Mouse (Mus musculus) CH12.LX (cell line): Measurements from ENCODE around the gene Clec4a3. TPM values are rescaled to one million over a fixed set of nuclear protein-coding genes. Genes with fewer than 3 reads are reported as not detected.

Experiments used
- DNase-seq: peaks from one replicate; pipeline ENCODE4 v3.0.0-alpha.2; 2013; ENCODE audit errors: extremely low read depth
- H3K27ac ChIP-seq: 2 replicates; pipeline ENCODE4 v1.5.1; 2012; ENCODE audit warnings: low read depth, mild to moderate bottlenecking, control low read depth, moderate library complexity; ENCODE audit not compliant: insufficient read depth
- H3K27me3 ChIP-seq: replicated peaks from 2 replicates; pipeline ENCODE3; 2012; ENCODE audit warnings: inconsistent platforms
- H3K36me3 ChIP-seq, 2 experiments: replicated peaks in 1 of 2; 2 replicates each; pipeline versions ENCODE3 to v1.6.1; 2012; ENCODE audit warnings: inconsistent platforms in 1 of 2, low read length in 1 of 2, mild to moderate bottlenecking in 1 of 2, mixed read lengths in 1 of 2, moderate library complexity in 1 of 2; ENCODE audit not compliant: control insufficient read depth in 1 of 2, insufficient read depth in 1 of 2
- H3K4me1 ChIP-seq, 2 experiments: 2 replicates each; pipeline ENCODE4 v1.6.1; 2012; ENCODE audit warnings: inconsistent platforms in 1 of 2, moderate library complexity in 1 of 2; ENCODE audit not compliant: insufficient read depth in 2 of 2, control insufficient read depth in 1 of 2
- H3K4me2 ChIP-seq: 2 replicates; pipeline ENCODE4 v1.6.1; 2012; ENCODE audit warnings: low read depth, mild to moderate bottlenecking, control low read depth; ENCODE audit not compliant: poor library complexity, insufficient read depth, severe bottlenecking
- H3K4me3 ChIP-seq, 3 experiments: fragments of 150-350 bp in 1 of 3; sonication (generic) in 1 of 3; replicated peaks in 1 of 3; 2 replicates each; pipeline versions ENCODE3 to v1.5.1; 2011 to 2012; ENCODE audit warnings: low read depth in 2 of 3, low read length in 2 of 3, mild to moderate bottlenecking in 2 of 3, moderate library complexity in 2 of 3, control low read depth in 1 of 3, improper control_type of control experiment in 1 of 3, inconsistent platforms in 1 of 3, mixed read lengths in 1 of 3; ENCODE audit not compliant: poor library complexity in 1 of 3
- H3K79me2 ChIP-seq: replicated peaks from 2 replicates; pipeline ENCODE4 v1.6.1; 2012; ENCODE audit warnings: mild to moderate bottlenecking, moderate library complexity; ENCODE audit not compliant: control insufficient read depth, poor library complexity, insufficient read depth, severe bottlenecking; ENCODE audit errors: extremely low read depth
- H3K9ac ChIP-seq: 2 replicates; pipeline ENCODE4 v1.6.1; 2012; ENCODE audit warnings: low read depth, mild to moderate bottlenecking, control low read depth, moderate library complexity; ENCODE audit not compliant: insufficient read depth
- H3K9me3 ChIP-seq: replicated peaks from 2 replicates; pipeline ENCODE3; 2012; ENCODE audit warnings: low read length, inconsistent platforms, mixed read lengths
- BHLHE40 ChIP-seq: IDR thresholded peaks from 2 replicates; pipeline ENCODE4 v1.6.1; 2011; ENCODE audit warnings: mild to moderate bottlenecking, low read depth, low read length, improper control_type of control experiment
- CHD1 ChIP-seq: IDR thresholded peaks from 2 replicates; pipeline ENCODE4 v1.6.1; 2012; ENCODE audit warnings: low read depth, low read length, improper control_type of control experiment, inconsistent platforms
- CHD2 ChIP-seq: IDR thresholded peaks from 2 replicates; pipeline ENCODE4 v1.6.1; 2011; ENCODE audit warnings: low read length, improper control_type of control experiment
- E2F4 ChIP-seq: IDR thresholded peaks from 2 replicates; pipeline ENCODE4 v1.6.1; 2011; ENCODE audit warnings: low read depth, low read length, improper control_type of control experiment; ENCODE audit not compliant: insufficient replicate concordance
- ELF1 ChIP-seq: IDR thresholded peaks from 2 replicates; pipeline ENCODE4 v1.6.1; 2014; ENCODE audit warnings: low read depth, mild to moderate bottlenecking, inconsistent platforms, low read length, improper control_type of control experiment
- EP300 ChIP-seq: IDR thresholded peaks from 2 replicates; pipeline ENCODE4 v1.6.1; 2011; ENCODE audit warnings: low read length, improper control_type of control experiment
- ETS1 ChIP-seq: conservative IDR thresholded peaks from 2 replicates; pipeline ENCODE4 v1.6.1; 2012; ENCODE audit warnings: low read depth, mild to moderate bottlenecking, inconsistent platforms, low read length, improper control_type of control experiment, moderate library complexity
- IRF4 ChIP-seq: IDR thresholded peaks from 2 replicates; pipeline ENCODE4 v1.6.1; 2014; ENCODE audit warnings: low read depth, mild to moderate bottlenecking, inconsistent platforms, low read length, improper control_type of control experiment
- JUN ChIP-seq: IDR thresholded peaks from 2 replicates; pipeline ENCODE4 v1.6.1; 2011; ENCODE audit warnings: low read depth, mild to moderate bottlenecking, low read length, improper control_type of control experiment, moderate library complexity; ENCODE audit not compliant: insufficient read depth
- MAFK ChIP-seq: IDR thresholded peaks from 2 replicates; pipeline ENCODE4 v1.6.1; 2011; ENCODE audit warnings: low read length, improper control_type of control experiment; ENCODE audit not compliant: insufficient replicate concordance
- MAX ChIP-seq: IDR thresholded peaks from 2 replicates; pipeline ENCODE4 v1.6.1; 2011; ENCODE audit warnings: low read length, improper control_type of control experiment
- MAZ ChIP-seq: IDR thresholded peaks from 2 replicates; pipeline ENCODE4 v1.6.1; 2012; ENCODE audit warnings: low read depth, mild to moderate bottlenecking, inconsistent platforms, low read length, improper control_type of control experiment, moderate library complexity
- MEF2A ChIP-seq: IDR thresholded peaks from 2 replicates; pipeline ENCODE4 v1.6.1; 2014; ENCODE audit warnings: low read depth, mild to moderate bottlenecking, inconsistent platforms, low read length, improper control_type of control experiment, borderline replicate concordance
- MXI1 ChIP-seq: IDR thresholded peaks from 2 replicates; pipeline ENCODE4 v1.6.1; 2011; ENCODE audit warnings: mild to moderate bottlenecking, low read depth, low read length, improper control_type of control experiment
- NELFE ChIP-seq: IDR thresholded peaks from 2 replicates; pipeline ENCODE4 v1.6.1; 2011; ENCODE audit warnings: low read depth, low read length, improper control_type of control experiment
- TBP ChIP-seq: conservative IDR thresholded peaks from 2 replicates; pipeline ENCODE4 v1.6.1; 2011; ENCODE audit warnings: low read depth, low read length, improper control_type of control experiment
- TCF12 ChIP-seq: IDR thresholded peaks from 2 replicates; pipeline ENCODE4 v1.6.1; 2014; ENCODE audit warnings: low read depth, mild to moderate bottlenecking, inconsistent platforms, low read length, improper control_type of control experiment
- UBTF ChIP-seq: IDR thresholded peaks from 2 replicates; pipeline ENCODE4 v1.6.1; 2012; ENCODE audit warnings: low read depth, mild to moderate bottlenecking, inconsistent platforms, low read length, improper control_type of control experiment, moderate library complexity
- ZNF384 ChIP-seq: IDR thresholded peaks from 2 replicates; pipeline ENCODE4 v1.6.1; 2012; ENCODE audit warnings: low read depth, low read length, improper control_type of control experiment, inconsistent platforms
- dilution Hi-C: fragments of 300-500 bp; cut with MboI; formaldehyde crosslinking; loops from 2 replicates; pipeline ENCODE4 v1.14.3; 2020; ENCODE audit warnings: low sequenced_read_pairs; ENCODE audit not compliant: extremely low pct_unique_long_range_greater_than_20kb, extremely low pct_ligation_motif_present
- in situ Hi-C: fragments of 300-500 bp; cut with MboI; formaldehyde crosslinking; loops from 3 replicates; pipeline ENCODE4 v1.14.3; 2019; ENCODE audit warnings: low sequenced_read_pairs, low pct_ligation_motif_present, low pct_unique_long_range_greater_than_20kb, mixed read lengths
- polyA plus RNA-seq: library from polyadenylated mRNA; unstranded; fragments of >175 nt; gene quantifications from 2 replicates; pipeline ENCODE4 v1.2.1, GENCODE M21; 2012; ENCODE audit warnings: low read depth; ENCODE audit not compliant: insufficient read length
- total RNA-seq, 2 experiments: library from RNA; depleted of rRNA; stranded (reverse); fragments of 300-350 nt in 1 of 2; fragments of >200 nt in 1 of 2; gene quantifications; 2 replicates each; pipeline ENCODE4 v1.2.3; 2012 to 2014

The Clec4a3 gene
- total and polyA plus RNA-seq, 3 experiments: not detected

- TF ChIP-seq ETS1 (peak; percentile 62), TCF12 (0 out of 2 replicates have a peak, but pooled peaks have one; percentile 49), MEF2A (peak; percentile 38; the same call in 1 of the 2 replicates)
Measured at GRCm38 (mm10) chr6:122921451-122921850, 30.9 kb upstream of the Clec4a3 start, which contains the start of gene Clec4a1 (continued).

- peak; percentile 69 for DNase-seq
- Histone ChIP-seq H3K4me1 (peaks cover 5 to 28% of the 10 kb centered on the region in 2 experiments; a peak in 3 of 4 replicates), H3K27me3 (peaks cover 8% of the 10 kb centered on the region), H3K79me2 (no peaks in the 10 kb centered on the region), H3K9ac (no peak overlapping the region), H3K36me3 (no peaks in the 10 kb centered on the region), H3K4me2 (peak overlapping the region; percentile 58), H3K4me3 (no peak overlapping the region), H3K27ac (no peak overlapping the region), H3K9me3 (no peaks in the 10 kb centered on the region)
- dilution Hi-C loops (no loop called here), in situ Hi-C loops (no loop called here)
- peak; percentile 84 for TF ChIP-seq BHLHE40
- TF ChIP-seq CHD2: no peak
- no peak for TF ChIP-seq NELFE
- peak; percentile 59; the same call in 1 of the 2 replicates for TF ChIP-seq MAFK
- peak; percentile 44 for TF ChIP-seq JUN
- 0 out of 2 replicates have a peak, but pooled peaks have one; percentile 27 for TF ChIP-seq MEF2A
- peak; percentile 85 for TF ChIP-seq EP300
- TF ChIP-seq ELF1: peak; percentile 40; the same call in 1 of the 2 replicates
- TF ChIP-seq ETS1: peak; percentile 74
- TF ChIP-seq IRF4: peak; percentile 91
- peak; percentile 93 for TF ChIP-seq ZNF384
Measured at GRCm38 (mm10) chr6:122934845-122935244, 17.5 kb upstream of the Clec4a3 start.

GRCm38 (mm10) chr6:122939618-122940017 is 12.7 kb upstream of the Clec4a3 start:
- no peak for TF ChIP-seq EP300
- TF ChIP-seq BHLHE40: no peak
- no peak for TF ChIP-seq MAZ
- no peak for TF ChIP-seq UBTF
- no peak for TF ChIP-seq TBP
- no peak for TF ChIP-seq MXI1
- TF ChIP-seq ETS1: no peak
- no peak for TF ChIP-seq ZNF384
- TF ChIP-seq NELFE: no peak
- TF ChIP-seq CHD2: no peak
- TF ChIP-seq E2F4: no peak
- no peak for TF ChIP-seq CHD1
- TF ChIP-seq ELF1: no peak
- TF ChIP-seq MEF2A: no peak
- TF ChIP-seq MAX: no peak
- TF ChIP-seq JUN: no peak
- TF ChIP-seq, all 38 proteins: peak for 0
- H3K4me1 ChIP-seq: peaks cover 5 to 21% of the 10 kb centered on the region in 2 experiments; a peak in 3 of 4 replicates
- H3K9ac ChIP-seq: no peak overlapping the region
- no peaks in the 10 kb centered on the region for H3K36me3 ChIP-seq
- peaks cover 6% of the 10 kb centered on the region for H3K27me3 ChIP-seq
- no peak for DNase-seq
- no peak overlapping the region for H3K4me2 ChIP-seq
- in situ Hi-C loops: no loop called here
- no peaks in the 10 kb centered on the region for H3K9me3 ChIP-seq
- no peak overlapping the region for H3K27ac ChIP-seq
- dilution Hi-C loops: no loop called here
- no peak overlapping the region for H3K4me3 ChIP-seq
- no peaks in the 10 kb centered on the region for H3K79me2 ChIP-seq
